9 mouse cellular contexts compared by ENCODE assay signal in the genomic region with DNA sequence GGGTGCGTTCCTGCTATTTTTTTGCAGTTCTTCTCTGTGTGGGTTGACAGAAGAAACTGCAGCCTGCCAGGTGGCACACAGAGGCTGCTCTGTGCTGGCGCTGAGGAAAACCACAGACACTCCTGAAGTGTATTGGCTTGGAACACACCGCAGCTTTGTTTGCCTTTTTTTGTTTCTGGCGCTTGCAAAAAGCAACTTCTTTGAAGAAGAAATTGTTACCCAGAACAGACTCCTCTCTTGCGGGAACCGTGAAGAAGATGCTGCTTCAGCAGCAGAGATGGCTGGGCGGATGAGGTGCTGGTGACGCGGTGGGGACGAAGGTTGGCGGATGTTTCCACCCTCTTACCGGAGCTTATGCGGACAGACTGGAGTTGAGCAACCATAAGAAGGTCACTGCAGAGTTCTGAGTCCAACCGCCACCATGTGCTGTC.
DNase-seq lines count a peak whose midpoint lies in the region; ATAC-seq and TF ChIP-seq lines count a peak whose summit lies in the region.
"Had no signal": no experiment of that assay in that cellular context is flagged by ENCODE, and none has a peak within 500 bp of the region (broad histone marks: within the 10 kb centered on the region; RNA-seq: fewer than 3 reads in every experiment).

No protein-coding gene starts in this region.

- no peak for TF ChIP-seq CTCF in left cerebral cortex, adult 2 months (IDR thresholded peaks at IDR 0.05)

- H3K4me1 ChIP-seq in embryonic facial prominence, embryonic 15.5 days = peaks cover 22% of the 10 kb centered on the region
- peaks cover 23% of the 10 kb centered on the region for H3K4me1 ChIP-seq in lung, embryonic 15.5 days

- WGBS in embryonic facial prominence, embryonic 15.5 days = 62% methylated on average over 14 of the region's 14 CpGs
- 44% methylated on average over 14 of the region's 14 CpGs for WGBS in lung, embryonic 15.5 days

- peaks cover 8% of the 10 kb centered on the region; the same call in 1 of the 2 replicates for H3K36me3 ChIP-seq in embryonic facial prominence, embryonic 15.5 days
- no peaks in the 10 kb centered on the region for H3K36me3 ChIP-seq in lung, embryonic 15.5 days

- no peak for DNase-seq in left cerebral cortex, adult 2 months (ENCODE audit: extremely low spot score in 1 of 2, low spot score in 2 of 2)
- no peak for DNase-seq in left cerebral cortex, postnatal 4 days
- peak; percentile 83 for DNase-seq in thymus, postnatal 25 days
- DNase-seq: spleen, adult 18-20 months had no signal

- no peaks in the 10 kb centered on the region for H3K27me3 ChIP-seq in embryonic facial prominence, embryonic 15.5 days
- H3K27me3 ChIP-seq in lung, embryonic 15.5 days = no peaks in the 10 kb centered on the region
- H3K27me3 ChIP-seq: megakaryocyte, embryonic 14.5 days had no signal

- 0 out of 2 replicates have a peak overlapping the region, but pooled peaks have one; percentile 15 for H3K4me2 ChIP-seq in embryonic facial prominence, embryonic 15.5 days (replicated peaks)
- H3K4me2 ChIP-seq in lung, embryonic 15.5 days = peak overlapping the region; percentile 39

- H3K4me3 ChIP-seq in left cerebral cortex, adult 2 months = peak overlapping the region; percentile 16; the same call in 1 of the 2 replicates
- H3K4me3 ChIP-seq in embryonic facial prominence, embryonic 15.5 days (replicated peaks) = no peak overlapping the region
- no peak overlapping the region for H3K4me3 ChIP-seq in lung, embryonic 15.5 days
- H3K4me3 ChIP-seq: megakaryocyte, embryonic 14.5 days had no signal

- no peak for ATAC-seq in embryonic facial prominence, embryonic 15.5 days (ENCODE audit: insufficient number of reproducible peaks, low FRiP score, low TSS enrichment, low read depth)
- peak; percentile 89 for ATAC-seq in lung, embryonic 15.5 days (ENCODE audit: borderline replicate concordance, extremely low read depth, low FRiP score, low TSS enrichment)
- ATAC-seq in megakaryocyte-erythroid progenitor cell, adult 5-6 weeks (replicated peaks; ENCODE audit: low FRiP score, low TSS enrichment, poor library complexity, severe bottlenecking) = no peak
- no peak for ATAC-seq in erythroblast, adult 5-6 weeks (replicated peaks; ENCODE audit: low FRiP score, poor library complexity, severe bottlenecking)

- H3K9ac ChIP-seq in embryonic facial prominence, embryonic 15.5 days = no peak overlapping the region
- H3K9ac ChIP-seq in lung, embryonic 15.5 days = no peak overlapping the region

- intact Hi-C loops in left cerebral cortex, adult 2 months (cut with DNase I) = no loop called here
- intact Hi-C loops in left cerebral cortex, postnatal 4 days (cut with DNase I) = no loop called here

- no peaks in the 10 kb centered on the region for H3K9me3 ChIP-seq in embryonic facial prominence, embryonic 15.5 days (replicated peaks)
- no peaks in the 10 kb centered on the region for H3K9me3 ChIP-seq in lung, embryonic 15.5 days

- peak overlapping the region; percentile 7; the same call in 1 of the 2 replicates for H3K27ac ChIP-seq in left cerebral cortex, adult 2 months
- peak overlapping the region; percentile 55; the same call in 1 of the 2 replicates for H3K27ac ChIP-seq in embryonic facial prominence, embryonic 15.5 days (replicated peaks)
- peak overlapping the region; percentile 91 for H3K27ac ChIP-seq in lung, embryonic 15.5 days

Comparison
In these comparisons a context has a peak if more than half of its experiments do, and no peak if none do; other contexts are left out.
1. H3K27ac ChIP-seq: peak in every context shown above with its lines; median percentile 91 in lung, embryonic 15.5 days; 55 in embryonic facial prominence, embryonic 15.5 days; 7 in left cerebral cortex, adult 2 months.